Mouse (Mus musculus) thymus, adult 2 months (tissue): ENCODE results near the gene Olfr484. TPM values are rescaled to one million over a fixed set of nuclear protein-coding genes. Genes with fewer than 3 reads are reported as not detected.
"Not testable (repeated sequence)": the region's sequence is repeated elsewhere in the genome, so short reads cannot be mapped to it uniquely, and the experiment has no call there.

ENCODE experiments used
- DNase-seq: peaks from one replicate; pipeline ENCODE4 v3.0.0; 2021
- H3K27ac ChIP-seq: fragments of 200-500 bp; 2 replicates; pipeline ENCODE4 v1.5.1; 2012; ENCODE audit warnings: low read length, control low read depth; ENCODE audit not compliant: control insufficient read depth, insufficient read depth
- H3K27me3 ChIP-seq: fragments of 200-500 bp; 2 replicates; pipeline ENCODE4 v1.6.1; 2012; ENCODE audit warnings: mild to moderate bottlenecking, low read length, moderate library complexity, mixed read lengths; ENCODE audit not compliant: control insufficient read depth, insufficient read depth
- H3K36me3 ChIP-seq: fragments of 200-500 bp; 2 replicates; pipeline ENCODE4 v1.6.1; 2012; ENCODE audit warnings: mild to moderate bottlenecking, low read length, moderate library complexity; ENCODE audit not compliant: control insufficient read depth, insufficient read depth
- H3K4me1 ChIP-seq: fragments of 200-500 bp; replicated peaks from 2 replicates; pipeline ENCODE4 v1.6.1; 2012; ENCODE audit warnings: low read length; ENCODE audit not compliant: control insufficient read depth, insufficient read depth
- H3K4me3 ChIP-seq: fragments of 200-500 bp; 2 replicates; pipeline ENCODE4 v1.5.1; 2012; ENCODE audit warnings: mild to moderate bottlenecking, low read length, control low read depth, moderate library complexity; ENCODE audit not compliant: control insufficient read depth, insufficient read depth
- CTCF ChIP-seq: fragments of 200-500 bp; IDR thresholded peaks from 2 replicates; pipeline ENCODE4 v1.5.1; 2012; ENCODE audit warnings: mild to moderate bottlenecking, control low read depth, low read length, moderate library complexity, borderline replicate concordance; ENCODE audit not compliant: control insufficient read depth, poor library complexity, insufficient read depth; ENCODE audit errors: extremely low read depth
- POLR2A ChIP-seq: fragments of 200-500 bp; IDR thresholded peaks from 2 replicates; pipeline ENCODE4 v1.6.1; 2012; ENCODE audit warnings: mild to moderate bottlenecking, low read length, control low read depth, moderate library complexity; ENCODE audit not compliant: control insufficient read depth, poor library complexity, insufficient read depth; ENCODE audit errors: extremely low read depth
- WGBS: fragments of 180-500 bp; shearing (Covaris S2); methylation state at CpG from one replicate; pipeline ENCODE4 v1.1.7; 2018; 5-methylcytosine and 5-hydroxymethylcytosine counted together
- polyA plus RNA-seq: library from polyadenylated mRNA; depleted of rRNA; stranded (reverse); fragments of >200 nt; gene quantifications from 2 replicates; pipeline ENCODE4 v1.2.3, GENCODE M21; 2012; rRNA removed

The Olfr484 gene
- not detected in 2 replicates for polyA plus RNA-seq

- H3K27me3 ChIP-seq = no peaks in the 10 kb centered on the region
- DNase-seq = no peak
- no peak within 1 kb of the TSS for H3K27ac ChIP-seq
- H3K4me3 ChIP-seq = no peak within 1 kb of the TSS
- H3K36me3 ChIP-seq = no peaks in the 10 kb centered on the region
- no peak for TF ChIP-seq POLR2A
- no peak for TF ChIP-seq CTCF
- H3K4me1 ChIP-seq = no peaks in the 10 kb centered on the region
These were observed at the start of gene Olfr484 for GRCm38 (mm10) chr7:108127349-108127748. Olfr484 (minus strand) TSS chr7:108127449.

- not testable (repeated sequence) for H3K36me3 ChIP-seq, DNase-seq, H3K27me3 ChIP-seq, H3K4me1 ChIP-seq, H3K4me3 ChIP-seq, H3K27ac ChIP-seq
- WGBS = 94% methylated on average over 1 of the region's 1 CpGs
These were observed 45.4 kb upstream of the Olfr484 start, which contains the start of gene Olfr486 for GRCm38 (mm10) chr7:108172642-108173041. Olfr486 (minus strand) TSS chr7:108172742.

GRCm38 (mm10) chr7:108159771-108160170, 32.5 kb upstream of the Olfr484 start, which contains the start of gene Olfr485:
Olfr485 (minus strand) TSS chr7:108159871.
- H3K4me1 ChIP-seq = no peaks in the 10 kb centered on the region
- H3K27ac ChIP-seq = no peak within 1 kb of the TSS
- no peak within 1 kb of the TSS for H3K4me3 ChIP-seq
- DNase-seq = no peak
- no peaks in the 10 kb centered on the region for H3K27me3 ChIP-seq
- no peak for TF ChIP-seq CTCF
- TF ChIP-seq POLR2A = no peak
- H3K36me3 ChIP-seq = no peaks in the 10 kb centered on the region

- H3K27ac ChIP-seq = no peak overlapping the region
These were observed 5.8 kb downstream of the Olfr484 start for GRCm38 (mm10) chr7:108121416-108121815.

GRCm38 (mm10) chr7:108120681-108121080, 6.6 kb downstream of the Olfr484 start:
- 17% methylated on average over 1 of the region's 1 CpGs for WGBS
- DNase-seq = no peak
- no peak overlapping the region for H3K4me3 ChIP-seq
- TF ChIP-seq POLR2A (no peak), CTCF (no peak)
- H3K36me3 ChIP-seq = no peaks in the 10 kb centered on the region
- no peaks in the 10 kb centered on the region for H3K4me1 ChIP-seq
- H3K27me3 ChIP-seq = no peaks in the 10 kb centered on the region
- no peak overlapping the region for H3K27ac ChIP-seq

More at GRCm38 (mm10) chr7:108121416-108121815, 5.8 kb downstream of the Olfr484 start:
- 67% methylated on average over 1 of the region's 1 CpGs for WGBS
- H3K36me3 ChIP-seq = no peaks in the 10 kb centered on the region
- H3K4me3 ChIP-seq = no peak overlapping the region
- no peaks in the 10 kb centered on the region for H3K4me1 ChIP-seq
- TF ChIP-seq POLR2A (no peak), CTCF (no peak)
- H3K27me3 ChIP-seq = no peaks in the 10 kb centered on the region
- DNase-seq = no peak

GRCm38 (mm10) chr7:108100549-108100948, 26.7 kb downstream of the Olfr484 start, which contains the start of gene Olfr483:
Olfr483 (plus strand) TSS chr7:108100849.
- no peaks in the 10 kb centered on the region for H3K4me1 ChIP-seq
- TF ChIP-seq POLR2A = no peak
- TF ChIP-seq CTCF = no peak

GRCm38 (mm10) chr7:108097486-108097885, 29.8 kb downstream of the Olfr484 start, which contains the start of gene Olfr482:
Olfr482 (minus strand) TSS chr7:108097586.
- Histone ChIP-seq H3K27ac (no peak within 1 kb of the TSS), H3K36me3 (no peaks in the 10 kb centered on the region), H3K27me3 (no peaks in the 10 kb centered on the region), H3K4me1 (no peaks in the 10 kb centered on the region), H3K4me3 (no peak within 1 kb of the TSS)
- no peak for TF ChIP-seq CTCF
- no peak for TF ChIP-seq POLR2A
- no peak for DNase-seq
- WGBS = 92% methylated on average over 1 of the region's 1 CpGs

More at GRCm38 (mm10) chr7:108100549-108100948, 26.7 kb downstream of the Olfr484 start, which contains the start of gene Olfr483:
- 98% methylated on average over 1 of the region's 1 CpGs for WGBS
- no peaks in the 10 kb centered on the region for H3K36me3 ChIP-seq
- no peak for DNase-seq
- H3K4me3 ChIP-seq = no peak within 1 kb of the TSS
- H3K27me3 ChIP-seq = no peaks in the 10 kb centered on the region
- no peak within 1 kb of the TSS for H3K27ac ChIP-seq
